Mouse (Mus musculus): ENCODE data around the gene Zdbf2.
"Not testable (repeated sequence)": the region's sequence is repeated elsewhere in the genome, so short reads cannot be mapped to it uniquely, and the experiment has no call there.

Gene Zdbf2

GRCm38 (mm10) chr1:63263671-63264070 lies 9.4 kb upstream of the Zdbf2 start:
- DNase-seq (ENCODE audit: low spot score in 2 of 2), result peak in 1 of 2 experiments; percentile 17

- DNase-seq (ENCODE audit: low spot score in 2 of 2), result peak in 1 of 2 experiments; percentile 19
Measured at GRCm38 (mm10) chr1:63265461-63265860, 7.6 kb upstream of the Zdbf2 start.

- no peak for DNase-seq (ENCODE audit: low spot score in 2 of 2)
Measured at GRCm38 (mm10) chr1:63266121-63266520, 6.9 kb upstream of the Zdbf2 start.

GRCm38 (mm10) chr1:63266716-63267115 lies 6.3 kb upstream of the Zdbf2 start:
- no peak for DNase-seq (ENCODE audit: low spot score in 2 of 2)

DNA sequence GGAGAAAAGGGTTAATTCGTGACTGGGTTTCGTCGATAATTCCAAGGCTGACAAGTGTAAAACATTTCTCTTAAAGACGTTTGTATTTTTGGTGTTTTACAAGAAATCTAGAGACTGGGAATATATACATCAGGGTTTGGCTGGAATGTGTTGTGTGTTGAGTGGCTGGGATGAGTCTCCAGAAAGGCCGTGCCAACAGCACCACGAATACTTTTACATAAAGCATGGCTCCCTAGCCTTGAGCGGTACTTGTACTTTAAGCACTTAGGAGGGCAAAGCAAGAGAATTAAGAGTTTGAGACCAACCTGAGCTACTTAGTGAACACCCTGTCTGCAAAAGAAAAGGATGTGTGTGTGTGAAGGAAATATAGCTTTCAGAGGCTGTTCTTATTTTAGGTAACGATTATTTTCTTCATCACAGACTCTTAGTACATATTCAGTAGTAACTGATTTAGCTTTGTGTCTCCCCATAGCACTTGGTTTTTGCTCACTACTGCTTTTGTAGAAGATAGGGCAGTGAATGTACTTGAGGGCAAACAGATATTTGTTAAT lies 865 bp upstream of the Zdbf2 start:
- DNase-seq (ENCODE audit: low spot score in 2 of 2), result no peak

- DNase-seq (ENCODE audit: low spot score in 2 of 2), result no peak
Measured at GRCm38 (mm10) chr1:63273339-63273951, 380 bp downstream of the Zdbf2 start.

GRCm38 (mm10) chr1:63274046-63274730 lies 1.1 kb downstream of the Zdbf2 start:
- DNase-seq (ENCODE audit: low spot score in 2 of 2), result no peak

GRCm38 (mm10) chr1:63278106-63278505 lies 5.0 kb downstream of the Zdbf2 start:
- no peak for DNase-seq (ENCODE audit: low spot score in 2 of 2)

GRCm38 (mm10) chr1:63293965-63294364 lies 20.9 kb downstream of the Zdbf2 start:
- DNase-seq (ENCODE audit: low spot score in 2 of 2), result no peak

GRCm38 (mm10) chr1:63309661-63310060 lies 36.6 kb downstream of the Zdbf2 start:
- no peak for DNase-seq (ENCODE audit: low spot score in 2 of 2)

GRCm38 (mm10) chr1:63323565-63324132 lies 50.6 kb downstream of the Zdbf2 start:
- not testable (repeated sequence) for DNase-seq (ENCODE audit: low spot score in 2 of 2)
